In the genomic region with DNA sequence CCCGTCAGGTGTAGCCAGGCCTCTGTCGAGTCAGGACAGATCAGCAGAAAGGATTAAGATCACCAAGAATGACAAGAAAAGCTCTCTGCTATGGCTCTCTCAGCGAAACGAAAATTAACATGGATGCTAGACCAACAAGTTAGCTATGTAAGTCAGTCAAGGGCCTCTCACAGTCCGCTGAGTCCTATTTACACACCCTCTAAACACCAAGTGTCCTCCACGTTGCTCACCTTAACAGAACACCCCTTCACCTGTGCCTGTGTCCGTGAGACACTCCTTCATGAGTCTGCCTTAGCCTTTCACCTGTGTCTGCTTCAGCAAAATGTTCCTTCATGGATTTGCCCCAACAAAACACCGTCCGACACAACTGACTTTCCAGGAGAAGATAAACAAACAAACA, we compare ENCODE assay signal across 18 mouse cellular contexts.
"Had no signal": no experiment of that assay in that cellular context is flagged by ENCODE, and none has a peak within 500 bp of the region (broad histone marks: within the 10 kb centered on the region; RNA-seq: fewer than 3 reads in every experiment).

No protein-coding gene starts in this region.

- H3K4me3 ChIP-seq: liver, embryonic 12.5 days; midbrain, embryonic 10.5 days; midbrain, embryonic 12.5 days; myocyte; neural tube, embryonic 13.5 days; neural tube, embryonic 15.5 days had no signal

- H3K36me3 ChIP-seq: liver, embryonic 12.5 days; midbrain, embryonic 10.5 days; midbrain, embryonic 12.5 days had no signal

- H3K9ac ChIP-seq: liver, embryonic 12.5 days; liver, embryonic 14.5 days; lung, embryonic 14.5 days; midbrain, embryonic 12.5 days; neural tube, embryonic 13.5 days; neural tube, embryonic 15.5 days had no signal

- H3K9me3 ChIP-seq: liver, embryonic 12.5 days; midbrain, embryonic 10.5 days; midbrain, embryonic 12.5 days; neural tube, embryonic 13.5 days; neural tube, embryonic 15.5 days had no signal

- H3K4me2 ChIP-seq: liver, embryonic 12.5 days; lung, embryonic 14.5 days; midbrain, embryonic 12.5 days; neural tube, embryonic 13.5 days; neural tube, embryonic 15.5 days had no signal

- ATAC-seq: liver, embryonic 12.5 days; midbrain, embryonic 16.5 days had no signal

- DNase-seq: lung, embryonic 14.5 days; midbrain, embryonic 14.5 days; retina, postnatal 1 day; right cerebral cortex, adult 18-20 months; right cerebral cortex, postnatal 25 days; right cerebral cortex, postnatal 4 days; spleen, adult 18-20 months; thymus, adult 18-20 months; thymus, postnatal 14 days; thymus, postnatal 36 days had no signal

- H3K27ac ChIP-seq: liver, embryonic 12.5 days; liver, embryonic 14.5 days; midbrain, embryonic 10.5 days; midbrain, embryonic 12.5 days; neural tube, embryonic 13.5 days; neural tube, embryonic 15.5 days had no signal

- H3K4me1 ChIP-seq: liver, embryonic 12.5 days; midbrain, embryonic 10.5 days; midbrain, embryonic 12.5 days; neural tube, embryonic 13.5 days; neural tube, embryonic 15.5 days had no signal

- H3K27me3 ChIP-seq: midbrain, embryonic 12.5 days; neural tube, embryonic 13.5 days; neural tube, embryonic 15.5 days had no signal
